Mouse (Mus musculus) mouse trophoblast stem cell (cell line): Measurements from ENCODE around the gene Gp1bb.

ENCODE experiments used
- in situ Hi-C, 2 experiments: fragments of 300-500 bp; cut with MseI, MboI; formaldehyde crosslinking; loops; 2 replicates in 1 of 2; 3 replicates in 1 of 2; pipeline ENCODE4 v1.15.1; 2025

The Gp1bb gene

DNA sequence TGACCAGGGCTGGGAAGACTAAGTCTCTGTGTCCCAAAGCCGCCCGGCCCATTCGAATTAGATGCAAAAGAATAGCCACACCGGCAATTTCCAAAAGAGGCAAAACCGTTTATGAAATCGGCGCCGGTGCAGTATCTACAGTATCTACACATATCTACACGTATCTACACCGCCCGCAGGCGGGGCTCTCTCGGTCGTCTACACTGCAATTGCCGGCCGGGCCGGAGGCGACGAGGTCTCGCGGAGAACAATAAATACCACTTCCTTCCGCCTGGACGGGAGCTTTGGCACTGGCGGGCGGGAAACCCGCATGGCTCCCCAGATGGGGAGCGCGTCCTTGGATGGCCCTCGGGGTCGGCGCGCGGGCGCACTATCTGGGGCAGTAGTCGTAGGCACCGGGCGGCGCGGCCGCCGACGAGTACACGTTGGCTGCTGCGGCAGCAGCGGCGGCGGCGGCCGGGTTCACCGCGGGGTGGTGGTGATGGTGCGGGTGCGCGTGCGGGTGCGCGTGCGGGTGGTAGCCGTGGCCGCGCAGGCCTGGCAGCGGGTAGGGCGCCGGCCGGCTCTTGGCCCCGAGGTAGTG is 40.5 kb downstream of the Gp1bb start:
- in situ Hi-C loops, result no loop called here

- in situ Hi-C loops, result no loop called here
Observed at GRCm38 (mm10) chr16:18581050-18581622, 41.1 kb downstream of the Gp1bb start.

GRCm38 (mm10) chr16:18580389-18580788 is 41.8 kb downstream of the Gp1bb start:
- in situ Hi-C loops, result no loop called here

DNA sequence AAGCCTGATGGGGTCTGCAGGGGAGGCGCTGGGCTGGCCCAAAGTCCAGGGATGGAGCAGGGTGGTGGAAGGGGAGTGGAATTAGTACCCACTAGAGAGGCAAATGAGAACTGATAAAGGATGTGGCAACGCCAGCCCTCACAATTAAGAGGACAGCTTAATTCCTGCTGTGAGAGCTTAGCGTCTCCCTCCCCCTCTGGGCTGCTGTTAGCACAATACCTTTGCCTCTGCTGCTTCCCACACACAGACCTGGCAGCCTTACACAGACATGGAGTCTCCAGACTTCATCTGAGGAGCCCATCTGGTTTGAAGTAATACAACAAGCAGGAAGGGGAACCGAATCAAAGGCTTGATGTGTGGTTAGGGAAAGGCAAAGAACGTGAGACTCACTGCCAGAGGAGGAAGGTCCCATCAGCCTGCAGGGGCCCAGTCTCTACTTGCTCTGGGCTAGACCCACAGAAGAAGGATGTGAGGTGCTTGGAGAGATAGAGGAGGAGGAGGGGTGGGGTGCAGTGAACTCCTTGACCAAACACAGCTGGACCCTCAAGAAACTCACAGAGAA is 44.5 kb downstream of the Gp1bb start:
- in situ Hi-C loops, result no loop called here

- in situ Hi-C loops, result no loop called here
Observed at GRCm38 (mm10) chr16:18577071-18577470, 45.1 kb downstream of the Gp1bb start.

DNA sequence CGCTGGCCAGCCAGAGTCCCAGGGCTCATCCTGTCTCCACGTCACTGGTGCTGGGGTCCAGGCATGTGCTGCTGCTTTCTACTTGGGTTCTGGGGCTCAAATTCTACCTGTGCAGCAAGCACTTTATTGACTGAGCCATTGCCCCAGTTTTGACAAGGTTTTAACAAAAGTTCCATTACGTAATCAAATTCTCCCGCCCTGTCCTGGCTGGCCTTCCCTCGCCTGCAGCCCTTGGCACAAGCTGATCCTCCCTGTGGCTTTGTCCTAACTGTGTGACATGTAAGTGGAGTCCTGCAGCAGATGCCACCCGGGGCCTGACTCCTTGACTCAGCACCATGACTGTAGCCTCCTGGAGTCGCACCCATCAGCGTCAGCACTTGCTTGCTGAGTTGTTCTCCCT is 48.0 kb downstream of the Gp1bb start:
- in situ Hi-C loops, result no loop called here
